Mouse (Mus musculus): Measurements from ENCODE around the gene Ube2j2.

Gene Ube2j2

GRCm38 (mm10) chr4:155943534-155944249 is at the start of gene Ube2j2:
Gene Ube2j2, plus strand, starts transcription at chr4:155943831.
- peak; percentile 98 for DNase-seq (ENCODE audit: low read depth, low spot score)

DNA sequence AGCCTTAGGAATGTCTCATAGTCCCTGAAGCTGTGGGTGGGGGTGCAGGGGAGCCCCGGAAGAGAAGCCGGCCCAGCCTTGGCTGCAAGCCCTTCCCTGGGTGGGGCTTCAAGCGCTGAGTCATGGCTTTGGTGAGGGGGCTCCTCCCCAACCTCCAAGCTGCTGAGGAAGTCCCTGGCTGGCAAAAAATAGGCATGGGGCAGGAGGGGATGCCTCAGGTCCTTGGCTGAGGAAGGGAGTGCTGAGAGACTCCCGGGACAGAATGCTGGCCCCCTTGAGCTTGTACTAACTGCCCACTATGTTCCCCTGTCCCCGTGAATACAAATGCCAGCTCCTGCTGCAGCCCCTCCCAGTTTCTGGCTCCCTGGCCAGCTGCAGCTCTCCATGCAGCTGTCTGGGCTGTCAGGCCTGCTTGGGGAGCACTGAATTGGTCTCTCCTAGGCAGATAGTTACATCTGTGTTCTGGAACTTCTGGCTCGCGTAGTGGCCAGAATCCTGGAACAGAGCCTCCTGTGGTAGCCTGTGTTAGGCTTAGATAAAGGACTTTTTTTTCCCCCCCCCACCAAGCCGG is 49.2 kb upstream of the Ube2j2 start:
- peak; percentile 23 for DNase-seq (ENCODE audit: low read depth, low spot score)

- DNase-seq (ENCODE audit: low read depth, low spot score): peak; percentile 55
These were observed 48.4 kb upstream of the Ube2j2 start for GRCm38 (mm10) chr4:155895216-155895615.

GRCm38 (mm10) chr4:155895826-155896225 is 47.8 kb upstream of the Ube2j2 start:
- DNase-seq (ENCODE audit: low read depth, low spot score): no peak

DNA sequence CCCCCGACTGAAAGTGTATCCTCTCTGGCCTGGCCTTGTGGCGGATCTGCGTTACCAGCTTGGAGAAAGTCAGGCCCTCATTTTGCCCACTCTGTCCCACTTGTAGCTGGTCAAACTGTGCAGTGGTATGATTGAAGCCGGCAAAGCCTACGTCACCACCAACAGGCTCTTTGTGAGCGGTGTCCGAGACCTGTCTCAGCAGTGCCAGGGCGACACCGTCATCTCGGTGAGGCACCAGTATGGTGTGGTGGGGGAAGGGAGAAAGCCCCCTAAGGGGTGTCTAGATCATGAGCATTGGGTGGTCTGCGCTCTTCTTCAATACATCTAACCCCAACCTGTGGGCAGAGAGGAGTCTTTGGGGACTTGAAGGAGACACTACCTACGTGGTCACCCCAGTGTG is 47.2 kb upstream of the Ube2j2 start:
- DNase-seq (ENCODE audit: low read depth, low spot score): no peak

GRCm38 (mm10) chr4:155898318-155898717 is 45.3 kb upstream of the Ube2j2 start:
- no peak for DNase-seq (ENCODE audit: low read depth, low spot score)

- DNase-seq (ENCODE audit: low read depth, low spot score): no peak
These were observed 44.3 kb upstream of the Ube2j2 start for GRCm38 (mm10) chr4:155899355-155899754.

- no peak for DNase-seq (ENCODE audit: low read depth, low spot score)
These were observed 42.4 kb upstream of the Ube2j2 start for GRCm38 (mm10) chr4:155901205-155901604.

DNA sequence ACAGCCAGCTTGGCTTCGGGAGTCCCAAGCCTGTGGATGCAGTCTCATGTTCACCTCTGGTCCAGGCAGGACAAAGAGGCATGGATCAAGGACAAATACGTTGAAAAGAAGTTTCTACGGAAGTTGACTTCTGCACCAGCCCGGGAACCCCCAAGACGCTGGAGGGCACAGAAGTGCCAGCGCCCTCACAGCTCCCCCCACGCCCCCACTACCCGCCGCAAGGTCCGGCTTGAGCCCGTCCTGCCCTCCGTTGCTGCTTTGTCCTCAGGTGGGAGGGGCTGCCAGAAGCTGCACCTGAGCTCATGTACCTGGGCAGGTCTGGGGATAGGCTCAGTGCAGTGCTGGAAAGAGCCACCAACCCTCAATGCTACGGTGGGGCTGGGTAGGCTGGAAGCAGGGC is 40.4 kb upstream of the Ube2j2 start:
- no peak for DNase-seq (ENCODE audit: low read depth, low spot score)

- DNase-seq (ENCODE audit: low read depth, low spot score): peak; percentile 86
These were observed 39.1 kb upstream of the Ube2j2 start for GRCm38 (mm10) chr4:155904318-155905102.

DNA sequence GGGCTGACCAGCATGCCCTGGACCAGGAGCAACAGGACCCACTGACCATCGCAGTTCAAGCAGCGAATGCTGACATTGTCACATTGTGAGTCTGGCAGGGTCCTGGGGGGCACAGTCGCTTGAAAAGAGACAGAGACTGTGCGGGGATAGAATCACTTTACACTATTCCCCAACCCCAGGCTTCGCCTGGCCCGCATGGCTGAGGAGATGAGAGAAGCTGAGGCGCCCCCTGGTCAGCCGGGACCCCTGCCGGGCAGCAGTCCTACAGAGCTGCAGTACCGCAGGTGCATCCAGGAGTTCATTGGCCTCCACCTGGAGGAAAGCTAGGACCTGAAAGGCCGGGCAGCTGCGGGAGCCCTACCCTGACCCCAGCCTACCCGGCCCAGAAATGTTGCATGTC is 38.0 kb upstream of the Ube2j2 start:
- DNase-seq (ENCODE audit: low read depth, low spot score): no peak

- no peak for DNase-seq (ENCODE audit: low read depth, low spot score)
These were observed 37.5 kb upstream of the Ube2j2 start for GRCm38 (mm10) chr4:155906125-155906524.

DNA sequence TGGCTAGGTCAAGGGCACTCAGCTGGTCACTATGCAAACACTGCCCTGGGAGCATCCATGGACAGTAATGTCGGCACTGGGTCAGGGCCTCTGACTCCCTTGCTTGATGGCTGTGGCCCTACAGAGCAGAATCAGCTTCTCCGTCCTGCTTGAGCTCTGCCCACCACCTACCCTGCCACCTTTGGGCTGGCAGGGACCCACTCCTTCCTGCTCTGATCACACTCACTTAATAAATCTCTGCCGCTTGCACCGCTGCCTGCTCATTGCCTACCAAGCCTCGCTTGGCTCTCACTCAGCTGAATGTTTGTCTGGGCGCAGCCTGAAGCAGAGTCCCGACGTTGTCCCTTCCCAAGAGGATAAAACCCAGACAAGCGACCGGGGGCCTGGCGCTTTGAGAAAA is 36.6 kb upstream of the Ube2j2 start:
- no peak for DNase-seq (ENCODE audit: low read depth, low spot score)

DNA sequence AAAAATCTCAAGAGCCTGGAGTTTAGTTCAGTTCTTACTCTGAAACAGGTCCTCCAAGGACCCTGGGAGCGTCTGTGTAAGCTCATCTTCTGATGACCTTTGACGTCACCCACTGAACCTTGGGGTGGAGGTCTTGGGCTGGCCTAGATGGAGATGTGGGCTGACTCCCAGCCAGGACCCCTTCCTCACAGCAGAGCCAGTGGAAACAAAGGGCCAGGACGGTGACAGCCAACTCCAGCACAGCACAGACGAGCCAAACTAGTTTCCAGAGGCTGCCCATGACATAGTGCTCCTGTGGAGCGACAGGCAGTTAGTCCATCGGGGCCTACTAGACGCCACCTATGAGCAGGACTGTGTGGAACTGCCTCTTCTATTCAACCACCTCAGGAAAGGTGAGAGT is 35.4 kb upstream of the Ube2j2 start:
- no peak for DNase-seq (ENCODE audit: low read depth, low spot score)

GRCm38 (mm10) chr4:155908751-155909150 is 34.9 kb upstream of the Ube2j2 start:
- DNase-seq (ENCODE audit: low read depth, low spot score): no peak

DNA sequence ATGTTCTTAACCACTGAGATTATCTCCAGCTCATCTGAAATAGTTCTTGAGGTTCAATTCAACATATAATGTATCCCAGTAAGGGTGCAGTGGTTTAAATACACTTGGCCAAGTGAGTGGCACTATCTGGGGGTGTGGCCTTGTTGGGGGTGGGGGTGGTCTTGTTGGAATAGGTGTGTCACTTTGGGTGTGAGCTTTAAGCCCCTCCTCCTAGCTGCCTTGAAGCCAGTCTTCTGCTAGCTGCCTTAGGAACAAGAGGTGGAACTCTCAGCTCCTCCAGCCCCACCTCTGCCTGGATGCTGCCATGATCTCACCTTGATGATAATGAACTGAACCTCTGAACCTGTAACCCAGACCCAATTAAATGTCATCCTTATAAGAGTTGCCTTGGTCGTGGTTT is 11.6 kb upstream of the Ube2j2 start:
- DNase-seq (ENCODE audit: low read depth, low spot score): peak; percentile 74

DNA sequence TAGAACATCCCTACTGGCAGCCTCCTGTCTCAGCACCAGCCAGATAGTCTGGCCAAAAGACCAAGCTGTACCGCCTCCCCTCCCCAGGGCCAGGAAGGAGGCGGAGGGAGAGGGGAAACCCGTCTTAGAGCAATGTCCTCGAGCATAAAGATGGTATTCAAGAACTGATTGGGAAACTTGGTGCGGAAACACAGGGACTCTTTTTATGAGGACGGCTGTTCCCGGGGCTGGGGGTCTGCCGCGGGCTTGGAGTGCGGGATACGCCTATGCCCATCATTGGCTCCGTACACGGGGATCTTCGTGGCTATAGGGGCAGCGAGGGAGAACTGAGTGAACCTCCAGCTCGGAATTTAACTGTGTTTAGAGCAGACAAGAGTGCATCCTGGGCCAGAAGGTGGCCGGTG is 580 bp upstream of the Ube2j2 start:
- DNase-seq (ENCODE audit: low read depth, low spot score): peak; percentile 43

GRCm38 (mm10) chr4:155944271-155944670 is 640 bp downstream of the Ube2j2 start:
- DNase-seq (ENCODE audit: low read depth, low spot score): no peak

- no peak for DNase-seq (ENCODE audit: low read depth, low spot score)
These were observed 3.5 kb downstream of the Ube2j2 start for GRCm38 (mm10) chr4:155947094-155947493.

- no peak for DNase-seq (ENCODE audit: low read depth, low spot score)
These were observed 11.9 kb downstream of the Ube2j2 start for GRCm38 (mm10) chr4:155955491-155955890.

DNA sequence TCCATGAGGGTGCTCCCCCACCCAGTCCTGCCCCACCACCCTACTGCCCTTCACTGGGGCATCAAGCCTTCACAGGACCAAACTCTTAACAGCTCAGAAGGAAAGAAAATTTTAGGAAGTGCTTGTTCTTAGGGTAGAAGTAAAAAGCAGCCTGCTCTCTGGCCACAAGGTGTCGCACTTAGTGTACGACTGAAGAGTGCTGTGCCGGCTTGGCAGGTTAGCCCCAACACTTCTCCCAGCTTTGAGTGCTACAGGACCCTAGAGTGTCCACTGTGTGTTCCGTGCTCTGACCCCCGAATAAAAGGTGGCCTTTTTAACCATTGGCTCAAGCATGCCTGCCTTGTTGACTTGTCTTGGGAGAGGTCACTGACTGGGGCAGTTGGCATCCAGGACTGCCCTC is 15.6 kb downstream of the Ube2j2 start:
- peak; percentile 91 for DNase-seq (ENCODE audit: low read depth, low spot score)

DNA sequence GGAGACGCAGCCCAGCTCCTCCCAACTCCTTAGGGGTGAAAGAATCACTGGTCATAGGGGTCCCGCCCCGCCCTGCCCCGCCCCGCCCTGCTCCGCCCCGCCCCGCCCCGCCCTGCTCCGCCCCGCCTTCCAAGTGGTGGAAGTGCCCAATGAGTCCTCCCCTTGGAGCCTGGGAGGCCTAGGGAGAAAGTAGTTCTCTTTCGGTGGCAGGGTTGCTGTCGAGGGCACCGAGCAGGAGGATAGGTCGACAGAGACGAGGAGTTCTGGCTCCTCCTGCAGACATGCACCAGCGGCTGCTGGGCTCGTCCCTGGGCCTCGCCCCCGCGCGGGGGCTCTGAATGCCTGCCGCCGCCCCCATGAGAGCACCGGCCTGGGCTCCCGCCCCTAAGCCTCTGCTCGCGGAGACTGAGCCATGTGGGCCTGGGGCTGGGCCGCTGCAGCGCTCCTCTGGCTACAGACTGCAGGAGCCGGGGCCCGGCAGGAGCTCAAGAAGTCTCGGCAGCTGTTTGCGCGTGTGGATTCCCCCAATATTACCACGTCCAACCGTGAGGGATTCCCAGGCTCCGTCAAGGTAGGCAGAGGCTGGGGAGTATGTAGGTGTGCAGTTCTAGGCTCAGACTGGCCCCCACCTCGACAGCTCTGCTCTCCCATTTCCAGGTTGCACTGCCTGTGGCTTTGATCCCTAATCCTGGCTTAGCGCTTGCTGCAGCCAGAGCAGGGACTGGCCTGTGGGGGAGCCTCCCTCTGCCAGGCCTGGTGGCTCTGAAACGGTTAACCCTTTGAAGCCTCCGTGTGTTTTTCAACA is 18.7 kb downstream of the Ube2j2 start, which contains the start of gene C1qtnf12:
Gene C1qtnf12, plus strand, starts transcription at position 152 of the 805 bp plus-strand sequence.
- DNase-seq (ENCODE audit: low read depth, low spot score): peak; percentile 49
